Mouse (Mus musculus) brain, embryonic 14.5 days (tissue): ENCODE results near the gene Tmco1.

ENCODE experiments used
- CTCF ChIP-seq: fragments of 200-500 bp; IDR thresholded peaks from 2 replicates; pipeline ENCODE4 v1.5.1; 2012; ENCODE audit warnings: inconsistent platforms, mild to moderate bottlenecking, moderate library complexity, borderline replicate concordance; ENCODE audit not compliant: insufficient read depth, insufficient read length; ENCODE audit errors: extremely low read depth
- POLR2A ChIP-seq: fragments of 200-500 bp; IDR thresholded peaks from 2 replicates; pipeline ENCODE4 v1.6.1; 2012; ENCODE audit warnings: mild to moderate bottlenecking, inconsistent platforms, borderline replicate concordance; ENCODE audit not compliant: poor library complexity, insufficient read depth, insufficient read length, severe bottlenecking; ENCODE audit errors: extremely low read depth

DNA sequence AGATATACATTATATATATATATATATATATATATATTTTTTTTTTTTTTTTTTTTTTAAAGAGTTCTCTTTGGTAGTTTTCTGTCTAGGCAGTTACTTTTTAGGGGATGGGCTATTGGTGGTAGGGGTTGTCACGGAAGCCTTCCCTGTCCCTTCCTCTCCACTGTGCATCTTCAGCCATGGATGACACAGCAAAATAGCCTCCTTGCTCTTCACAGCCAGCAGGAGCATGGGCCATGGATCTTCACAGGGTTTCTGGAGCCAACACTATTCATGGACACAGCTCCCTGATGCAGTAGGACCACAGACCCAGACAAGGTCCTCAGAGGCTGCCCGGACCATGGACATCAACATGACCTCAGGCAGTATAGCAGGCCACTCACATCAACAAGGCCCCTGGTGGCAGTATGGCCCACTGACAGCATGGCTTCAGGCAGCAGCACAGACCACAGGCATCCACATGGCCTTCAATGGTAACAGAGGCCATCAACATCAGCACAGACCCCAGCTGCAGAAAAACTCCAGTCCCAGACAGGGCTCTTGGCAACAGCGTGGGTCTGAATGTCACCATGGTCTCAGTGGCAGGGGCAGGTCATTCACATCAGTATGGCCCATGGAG lies 32.8 kb downstream of the Tmco1 start:
- no peak for TF ChIP-seq CTCF
- no peak for TF ChIP-seq POLR2A
